Mouse (Mus musculus) forebrain, embryonic 10.5 days (tissue): Measurements from ENCODE around the gene Dedd2. TPM values are rescaled to one million over a fixed set of nuclear protein-coding genes. Genes with fewer than 3 reads are reported as not detected.
"Not testable (repeated sequence)": the region's sequence is repeated elsewhere in the genome, so short reads cannot be mapped to it uniquely, and the experiment has no call there.

Experiments
- DNase-seq: peaks from one replicate; pipeline ENCODE4 v3.0.0-alpha.2; 2017; ENCODE audit warnings: low spot score; ENCODE audit errors: extremely low spot score
- H3K27ac ChIP-seq: fragments of 300-500 bp; sonication (generic); 2 replicates; pipeline ENCODE4 v1.5.1; 2016; ENCODE audit warnings: mild to moderate bottlenecking
- H3K27me3 ChIP-seq: fragments of 300-500 bp; sonication (generic); 2 replicates; pipeline ENCODE4 v1.6.1; 2016; ENCODE audit warnings: mild to moderate bottlenecking; ENCODE audit not compliant: poor library complexity, severe bottlenecking
- H3K36me3 ChIP-seq: fragments of 300-500 bp; sonication (generic); replicated peaks from 2 replicates; pipeline ENCODE4 v1.6.1; 2016; ENCODE audit warnings: mild to moderate bottlenecking, moderate library complexity
- H3K4me1 ChIP-seq: fragments of 300-500 bp; sonication (generic); 2 replicates; pipeline ENCODE4 v1.6.1; 2016
- H3K4me3 ChIP-seq: fragments of 300-500 bp; sonication (generic); 2 replicates; pipeline ENCODE4 v1.5.1; 2016; ENCODE audit warnings: mild to moderate bottlenecking, moderate library complexity
- H3K9me3 ChIP-seq: fragments of 300-500 bp; sonication (generic); 2 replicates; pipeline ENCODE4 v1.6.1; 2016; ENCODE audit warnings: mild to moderate bottlenecking, moderate library complexity
- WGBS: fragments of 180-500 bp; shearing (Covaris S2); methylation state at CpG from one replicate; pipeline ENCODE4 v1.1.7; 2016; 5-methylcytosine and 5-hydroxymethylcytosine counted together
- polyA plus RNA-seq: library from polyadenylated mRNA; unstranded; fragments of >200 nt; fragmentation: Nextera tagmentation; extraction: Ambion mirVana; gene quantifications from 2 replicates; pipeline ENCODE4 v1.2.1, GENCODE M21; 2016

Gene Dedd2
- 8.8 and 10.7 TPM in 2 replicates for polyA plus RNA-seq

DNA sequence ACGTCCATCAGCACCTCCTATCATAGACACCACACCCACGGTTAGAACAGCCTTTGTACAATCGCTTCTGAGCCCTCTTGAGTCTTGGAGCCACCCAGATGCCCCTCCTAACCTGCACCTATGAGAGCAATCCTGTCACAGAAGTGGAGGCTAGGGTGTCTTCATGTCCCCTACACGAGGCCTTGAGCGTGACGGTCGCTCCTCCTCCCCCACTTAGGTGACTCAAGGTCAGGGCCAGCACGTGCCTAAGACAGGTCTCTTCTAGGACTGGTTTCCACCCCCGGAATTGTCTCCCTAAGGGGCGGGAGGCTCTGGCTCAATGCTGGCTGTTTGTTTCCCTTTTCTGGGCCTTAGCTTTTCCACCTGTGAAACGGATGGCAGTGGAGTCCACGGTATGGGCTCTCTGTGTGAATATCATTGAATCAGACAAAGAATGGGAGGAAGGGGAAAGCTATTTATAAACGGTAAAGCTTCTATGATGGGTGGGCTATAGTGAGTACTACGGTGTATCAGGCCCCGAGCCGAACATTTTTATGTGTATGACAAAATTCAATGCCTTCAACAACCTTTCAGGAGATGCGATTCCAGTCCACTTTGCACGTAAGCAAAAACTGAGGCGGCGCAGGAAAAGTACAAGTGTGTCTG, at the start of gene Dedd2:
Dedd2 (minus strand) TSS at position 159 of the 645 bp plus-strand sequence.
- H3K4me1 ChIP-seq = peaks cover 48% of the 10 kb centered on the region
- no peaks in the 10 kb centered on the region for H3K9me3 ChIP-seq
- H3K36me3 ChIP-seq = peaks cover 31% of the 10 kb centered on the region
- DNase-seq = peak; percentile 28
- peak within 1 kb of the TSS; percentile 71 for H3K4me3 ChIP-seq
- H3K27ac ChIP-seq = peak within 1 kb of the TSS; percentile 96
- 12% methylated on average over 20 of the region's 20 CpGs for WGBS
- no peaks in the 10 kb centered on the region for H3K27me3 ChIP-seq

DNA sequence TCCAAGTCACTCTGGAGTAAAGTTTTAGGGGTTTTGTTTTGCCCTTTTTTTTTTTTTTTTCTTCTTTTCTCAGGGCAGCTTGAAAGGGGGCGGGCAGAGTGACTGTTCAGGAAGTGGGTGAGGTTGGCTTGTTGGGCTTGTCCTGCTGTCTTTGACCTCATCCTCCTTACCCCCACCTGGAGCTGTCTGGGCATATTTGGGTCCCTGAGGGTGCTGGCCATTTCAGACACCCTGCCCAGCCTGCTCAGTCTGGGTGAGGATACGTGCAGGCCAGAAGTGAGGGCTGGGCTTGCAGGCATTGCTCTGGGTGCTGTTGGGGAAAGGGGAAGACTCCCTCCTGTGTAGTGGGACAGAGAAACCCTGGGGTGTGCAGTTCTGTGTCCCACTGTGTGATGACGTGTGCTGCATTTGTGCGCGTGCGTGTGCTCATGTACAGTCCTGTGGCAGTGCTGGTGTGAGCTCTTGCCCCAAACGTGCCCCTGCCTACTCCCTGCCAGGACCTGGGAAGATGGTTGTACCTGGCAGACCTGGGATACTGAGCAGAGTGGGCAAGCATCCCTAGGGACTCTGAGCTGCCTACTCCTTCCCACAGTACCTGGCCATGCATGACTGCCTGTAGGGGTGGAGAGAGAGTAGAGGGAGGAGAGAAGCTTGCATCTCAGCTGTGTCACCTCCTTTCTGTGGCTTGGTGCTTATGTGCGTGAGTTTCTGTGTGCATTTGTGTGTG, 49.3 kb upstream of the Dedd2 start:
- Histone ChIP-seq H3K27me3 (peaks cover 2% of the 10 kb centered on the region; the same call in 1 of the 2 replicates), H3K4me3 (peak overlapping the region; percentile 86; the same call in 1 of the 2 replicates), H3K27ac (peak overlapping the region; percentile 95), H3K4me1 (peaks cover 44% of the 10 kb centered on the region), H3K36me3 (peaks cover 31% of the 10 kb centered on the region), H3K9me3 (no peaks in the 10 kb centered on the region)
- 84% methylated on average over 8 of the region's 8 CpGs for WGBS
- no peak for DNase-seq

DNA sequence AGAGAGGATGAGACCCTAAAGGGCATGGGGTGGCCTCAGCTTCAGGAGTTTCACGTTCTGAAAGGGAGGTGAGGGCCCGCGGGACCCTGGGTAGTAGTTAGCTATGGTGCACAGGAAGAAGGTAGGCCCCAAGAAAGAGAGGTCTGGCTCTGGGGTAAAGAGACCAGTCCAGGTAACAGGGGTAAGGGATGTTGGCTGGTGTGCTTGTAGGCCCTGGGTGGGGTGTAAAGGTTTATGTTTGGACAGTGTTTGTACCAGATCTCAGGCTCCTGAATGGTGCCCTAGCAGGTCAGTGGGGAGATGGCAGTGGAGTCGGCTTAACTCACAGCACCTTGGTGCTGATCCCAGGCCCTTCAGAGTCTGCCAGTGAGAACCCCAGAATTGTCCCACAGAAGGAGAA, 48.6 kb upstream of the Dedd2 start:
- peaks cover 6% of the 10 kb centered on the region; the same call in 1 of the 2 replicates for H3K27me3 ChIP-seq
- no peak for DNase-seq
- H3K36me3 ChIP-seq = peaks cover 31% of the 10 kb centered on the region
- H3K9me3 ChIP-seq = no peaks in the 10 kb centered on the region
- H3K27ac ChIP-seq = peak overlapping the region; percentile 95
- WGBS = 50% methylated on average over 4 of the region's 4 CpGs
- peak overlapping the region; percentile 86 for H3K4me3 ChIP-seq
- H3K4me1 ChIP-seq = peaks cover 46% of the 10 kb centered on the region

DNA sequence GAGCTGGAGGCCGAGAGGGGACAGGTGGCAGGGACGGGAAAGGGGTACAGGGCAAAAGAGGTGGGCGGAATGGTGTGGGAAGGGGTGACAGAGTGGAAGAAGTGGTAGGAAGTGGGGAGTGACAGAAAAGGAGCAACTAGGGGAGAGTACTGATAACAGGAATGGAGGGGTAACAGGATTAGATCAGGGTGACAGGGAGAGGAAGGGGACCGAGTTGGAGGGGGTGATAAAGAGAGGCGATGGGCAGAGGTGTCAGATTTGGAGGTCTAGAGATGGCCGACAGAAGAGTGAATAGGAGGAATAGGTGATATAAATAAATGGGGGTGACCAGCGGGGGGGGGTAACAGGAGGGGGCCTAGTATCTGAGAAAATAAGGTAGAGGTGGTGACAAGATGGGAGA, 48.2 kb upstream of the Dedd2 start:
- Histone ChIP-seq H3K9me3 (no peaks in the 10 kb centered on the region), H3K4me1 (peaks cover 49% of the 10 kb centered on the region), H3K36me3 (peaks cover 29% of the 10 kb centered on the region), H3K27me3 (peaks cover 6% of the 10 kb centered on the region; the same call in 1 of the 2 replicates), H3K4me3 (peak overlapping the region; percentile 86), H3K27ac (peak overlapping the region; percentile 95)
- 6% methylated on average over 7 of the region's 7 CpGs for WGBS
- no peak for DNase-seq

DNA sequence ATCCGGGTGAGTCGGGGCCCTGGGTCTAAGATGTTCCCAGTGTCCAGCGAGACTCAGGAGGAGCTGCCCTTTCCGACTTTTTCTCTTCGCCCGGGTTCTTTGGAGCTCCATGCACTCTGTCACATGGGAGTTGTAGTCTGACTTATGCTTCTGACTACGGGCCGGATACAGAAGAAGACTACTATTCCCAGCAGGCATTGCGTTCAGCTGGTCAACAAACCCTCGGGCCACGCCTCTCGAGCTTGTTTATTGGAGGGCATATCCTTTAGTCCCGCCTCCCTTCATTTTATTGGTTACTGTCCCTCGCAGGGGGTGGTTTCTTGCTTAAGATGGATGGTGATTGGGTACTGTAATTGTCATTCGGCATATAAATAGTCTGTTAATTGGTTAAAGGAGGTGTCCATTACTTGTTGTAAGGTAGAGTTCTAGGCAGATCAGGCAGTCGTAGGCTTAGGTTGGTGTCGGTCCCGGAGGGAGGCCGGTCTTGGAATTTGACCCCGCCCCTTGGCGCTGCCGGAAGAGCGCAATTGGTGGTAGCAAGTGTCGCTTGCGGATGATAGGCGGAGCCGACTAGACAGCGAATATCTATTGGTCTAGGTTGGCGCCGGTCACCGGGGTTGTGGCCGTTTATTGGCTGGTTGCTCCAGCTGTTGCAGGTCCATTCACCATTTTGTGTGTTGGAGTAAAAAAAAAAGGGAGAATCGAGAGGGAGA, 47.5 kb upstream of the Dedd2 start:
- DNase-seq = peak; percentile 98
- H3K9me3 ChIP-seq = no peaks in the 10 kb centered on the region
- H3K4me3 ChIP-seq = peak overlapping the region; percentile 86
- H3K36me3 ChIP-seq = peaks cover 22% of the 10 kb centered on the region
- H3K4me1 ChIP-seq = peaks cover 45% of the 10 kb centered on the region
- H3K27me3 ChIP-seq = peaks cover 6% of the 10 kb centered on the region; the same call in 1 of the 2 replicates
- under 1% methylated on average over 33 of the region's 33 CpGs for WGBS
- H3K27ac ChIP-seq = peak overlapping the region; percentile 95

DNA sequence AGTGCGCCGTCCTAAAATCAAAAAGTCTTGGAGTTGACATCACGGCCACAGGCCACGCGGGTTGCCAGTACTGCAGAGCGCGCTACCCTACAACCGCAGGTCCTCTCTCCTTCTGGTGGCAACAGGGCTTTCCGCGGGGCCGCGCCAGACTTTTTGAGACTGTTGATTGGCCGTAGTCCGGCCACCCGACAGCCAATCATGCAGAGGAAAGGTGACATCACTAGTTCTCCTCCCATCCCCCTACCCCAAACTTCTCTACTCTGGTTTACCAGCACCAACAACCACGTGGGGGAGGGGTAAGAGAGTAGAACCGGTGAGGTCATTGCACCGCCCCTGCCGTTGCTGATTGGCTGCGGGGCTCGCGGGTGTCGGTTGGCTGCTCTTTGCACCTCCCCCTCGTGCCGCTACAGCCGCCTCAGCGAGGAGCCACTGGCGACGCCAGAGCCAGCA, 46.9 kb upstream of the Dedd2 start, which contains the start of gene Cic:
Cic (plus strand) TSS at position 404 of the 450 bp plus-strand sequence.
- peak; percentile 99 for DNase-seq
- Histone ChIP-seq H3K27ac (peak within 1 kb of the TSS; percentile 95), H3K27me3 (peaks cover 6% of the 10 kb centered on the region; the same call in 1 of the 2 replicates), H3K4me1 (peaks cover 45% of the 10 kb centered on the region), H3K4me3 (peak within 1 kb of the TSS; percentile 86), H3K9me3 (no peaks in the 10 kb centered on the region), H3K36me3 (peaks cover 17% of the 10 kb centered on the region)
- under 1% methylated on average over 29 of the region's 29 CpGs for WGBS

DNA sequence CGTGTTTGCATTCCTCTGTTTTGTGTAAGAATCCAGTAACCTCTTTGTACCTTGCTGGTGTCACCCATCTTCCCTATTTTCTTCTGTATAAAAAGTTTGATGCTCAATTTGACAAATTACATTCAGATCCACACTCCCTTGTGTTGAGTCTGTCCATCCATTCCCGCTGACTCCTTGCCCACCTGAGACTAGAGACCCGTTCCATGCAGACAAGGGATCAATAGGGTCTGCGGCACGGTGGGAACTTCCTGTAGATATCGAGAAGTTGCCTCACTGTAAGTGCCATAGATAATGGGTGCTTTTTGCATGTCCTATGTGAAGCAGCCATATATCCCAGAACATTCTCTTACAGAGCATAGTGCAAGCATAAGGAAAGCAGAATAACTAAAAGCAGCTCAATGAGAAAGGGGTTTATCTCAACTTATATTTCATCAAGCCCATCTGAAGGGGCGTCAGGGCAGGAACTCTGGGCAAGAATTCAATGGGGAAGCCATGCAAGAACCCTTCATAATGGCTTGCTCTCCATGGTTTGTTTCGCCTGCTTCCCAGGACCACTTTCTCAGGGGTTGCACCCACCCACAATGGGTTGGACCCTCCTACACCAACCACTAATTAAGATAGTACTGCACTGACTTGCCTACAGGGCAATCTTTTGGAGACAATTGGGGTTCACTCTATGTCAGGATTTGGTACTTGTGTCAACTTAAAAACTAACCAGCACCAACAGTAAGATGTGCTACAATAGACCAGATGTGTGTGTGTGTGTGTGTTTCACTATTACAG, 46.0 kb upstream of the Dedd2 start:
- DNase-seq = no peak
- peak overlapping the region; percentile 95 for H3K27ac ChIP-seq
- WGBS = 91% methylated on average over 8 of the region's 8 CpGs
- peak overlapping the region; percentile 86; the same call in 1 of the 2 replicates for H3K4me3 ChIP-seq
- H3K36me3 ChIP-seq = peaks cover 7% of the 10 kb centered on the region
- H3K9me3 ChIP-seq = no peaks in the 10 kb centered on the region
- peaks cover 45% of the 10 kb centered on the region for H3K4me1 ChIP-seq
- H3K27me3 ChIP-seq = peaks cover 6% of the 10 kb centered on the region; the same call in 1 of the 2 replicates

DNA sequence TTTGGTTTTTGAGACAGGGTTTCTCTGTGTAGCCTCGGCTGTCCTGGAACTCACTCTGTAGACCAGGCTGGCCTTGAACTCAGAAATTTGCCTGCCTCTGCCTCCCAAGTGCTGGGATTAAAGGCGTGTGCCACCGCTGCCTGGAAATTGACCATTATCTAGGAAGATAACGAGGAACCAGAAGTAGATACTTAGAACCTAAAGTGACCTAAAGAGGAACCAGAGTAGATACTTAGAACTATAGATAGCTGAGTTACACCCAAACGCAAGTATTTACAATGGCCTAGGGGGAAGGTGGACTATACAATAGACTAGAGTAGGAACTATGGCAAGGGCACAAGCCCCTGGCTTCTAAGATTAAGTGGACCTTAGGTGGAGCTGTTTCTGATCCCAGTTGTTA, 45.3 kb upstream of the Dedd2 start:
- not testable (repeated sequence) for DNase-seq, H3K4me3 ChIP-seq, H3K27ac ChIP-seq, H3K27me3 ChIP-seq, H3K36me3 ChIP-seq, H3K9me3 ChIP-seq
- H3K4me1 ChIP-seq = peaks cover 44% of the 10 kb centered on the region
- WGBS = 92% methylated on average over 5 of the region's 5 CpGs

DNA sequence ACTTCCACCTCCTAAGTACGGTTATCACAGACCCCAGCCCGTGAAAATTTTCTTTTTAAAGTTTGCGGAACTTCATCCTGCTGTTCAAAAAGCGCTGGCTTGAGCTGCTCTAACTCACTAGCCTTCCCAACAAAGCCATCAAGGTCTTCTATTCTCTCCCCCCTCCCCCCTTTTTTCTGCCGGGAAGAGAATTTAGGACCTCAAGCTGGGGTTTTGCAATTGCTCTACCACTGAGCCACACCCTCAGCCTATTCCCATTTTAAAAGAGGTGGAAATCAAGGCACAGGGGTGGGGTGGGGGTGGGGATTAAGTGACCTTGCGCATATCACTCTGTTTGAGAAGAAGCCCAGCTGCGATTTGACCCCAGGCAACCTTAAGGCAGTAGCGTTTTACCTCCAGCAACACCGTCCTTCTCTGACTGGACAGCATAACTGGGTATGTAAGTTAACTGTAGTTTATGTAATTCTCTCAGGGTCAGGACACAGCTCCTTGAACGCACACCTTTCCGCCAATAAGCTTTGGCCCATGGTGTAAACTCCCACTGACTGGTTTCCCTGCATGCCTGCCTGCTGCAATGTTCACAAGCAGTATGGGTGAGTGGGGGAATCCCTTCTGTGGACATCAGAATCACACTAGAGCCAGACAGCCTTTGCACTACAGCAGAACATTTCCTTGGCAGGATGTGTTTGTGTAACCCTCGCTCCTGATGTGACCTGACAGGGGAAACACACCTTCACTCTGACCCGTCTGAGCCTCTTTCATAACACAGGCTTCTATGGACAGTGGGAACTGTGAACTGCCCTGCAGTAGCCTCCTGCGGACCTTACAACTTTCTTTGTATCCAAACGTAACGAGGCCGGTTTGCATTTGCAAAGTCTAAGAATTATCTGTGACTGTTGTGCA, 43.8 kb upstream of the Dedd2 start:
- no peak for DNase-seq
- Histone ChIP-seq H3K9me3 (no peaks in the 10 kb centered on the region; the same call in 1 of the 2 replicates), H3K27me3 (peaks cover 6% of the 10 kb centered on the region; the same call in 1 of the 2 replicates), H3K36me3 (no peaks in the 10 kb centered on the region), H3K4me3 (peak overlapping the region; percentile 16; the same call in 1 of the 2 replicates), H3K4me1 (peaks cover 33% of the 10 kb centered on the region), H3K27ac (peak overlapping the region; percentile 22; the same call in 1 of the 2 replicates)
- WGBS = 23% methylated on average over 17 of the region's 17 CpGs

DNA sequence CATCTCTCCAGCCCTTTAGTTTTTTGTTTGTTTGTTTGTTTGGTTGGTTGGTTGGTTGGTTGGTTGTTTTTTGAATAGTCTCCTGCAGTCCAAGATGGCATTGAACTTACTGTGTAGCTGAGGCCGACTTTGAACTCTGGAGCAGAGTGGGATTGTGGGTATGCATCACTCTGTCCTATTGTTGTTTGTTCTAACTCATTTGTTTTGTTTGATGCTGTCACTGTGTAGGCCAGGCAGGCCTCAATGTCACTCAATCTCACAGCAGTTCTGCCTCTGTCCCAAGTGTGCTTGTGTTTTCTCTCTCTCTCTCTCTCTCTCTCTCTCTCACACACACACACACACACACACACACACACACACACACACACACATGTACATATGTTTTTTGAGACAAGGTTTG, 41.5 kb upstream of the Dedd2 start:
- no peak overlapping the region for H3K4me3 ChIP-seq
- 75% methylated on average over 1 of the region's 1 CpGs for WGBS
- H3K9me3 ChIP-seq = no peaks in the 10 kb centered on the region; the same call in 1 of the 2 replicates
- H3K27ac ChIP-seq = no peak overlapping the region
- no peak for DNase-seq
- H3K27me3 ChIP-seq = peaks cover 6% of the 10 kb centered on the region; the same call in 1 of the 2 replicates
- H3K36me3 ChIP-seq = no peaks in the 10 kb centered on the region
- peaks cover 21% of the 10 kb centered on the region for H3K4me1 ChIP-seq

DNA sequence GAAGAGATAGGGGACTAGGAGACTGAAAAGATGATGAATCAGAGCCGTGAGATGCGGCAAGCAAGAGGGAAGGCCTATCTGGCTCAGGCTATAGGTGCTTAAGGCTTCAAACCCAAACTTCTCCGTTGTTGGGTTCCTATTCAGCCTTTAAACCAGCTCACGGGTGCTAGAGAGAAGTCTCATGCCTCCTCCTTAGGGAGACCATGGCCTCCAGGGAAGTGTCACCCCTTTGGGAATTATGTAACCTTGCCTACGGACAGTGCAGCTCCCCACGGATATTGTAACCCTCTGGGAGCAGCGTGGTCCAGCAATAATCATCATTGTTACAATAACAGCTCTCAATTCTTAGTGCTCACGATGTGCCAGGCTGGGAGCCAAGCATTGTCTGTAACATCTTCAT, 31.4 kb upstream of the Dedd2 start:
- Histone ChIP-seq H3K4me3 (peak overlapping the region; percentile 98), H3K4me1 (peaks cover 43% of the 10 kb centered on the region), H3K36me3 (peaks cover 8% of the 10 kb centered on the region), H3K27ac (peak overlapping the region; percentile 98), H3K27me3 (no peaks in the 10 kb centered on the region), H3K9me3 (no peaks in the 10 kb centered on the region)
- 18% methylated on average over 8 of the region's 8 CpGs for WGBS
- no peak for DNase-seq
